Mouse (Mus musculus) heart, embryonic 11.5 days (tissue): Measurements from ENCODE around the gene Gm20388. TPM values are rescaled to one million over a fixed set of nuclear protein-coding genes. Genes with fewer than 3 reads are reported as not detected.
A peak's percentile ranks its signal among the peaks of the same experiment; 100 is the strongest.

Experiments used
- ATAC-seq: fragments of 200-750 bp; cut with Nextera tagmentation; replicated peaks from 2 replicates; pipeline ENCODE4 v1.8.0; 2017; ENCODE audit warnings: moderate library complexity; ENCODE audit not compliant: insufficient number of reproducible peaks, low FRiP score, low TSS enrichment
- H3K27ac ChIP-seq: fragments of 300-500 bp; sonication (generic); 2 replicates; pipeline ENCODE4 v1.5.1; 2014; ENCODE audit warnings: mild to moderate bottlenecking, low read depth, low read length
- H3K27me3 ChIP-seq: fragments of 300-500 bp; sonication (generic); 2 replicates; pipeline ENCODE4 v1.6.1; 2014; ENCODE audit warnings: mild to moderate bottlenecking, low read length, mixed read lengths; ENCODE audit not compliant: control insufficient read depth, insufficient read depth
- H3K36me3 ChIP-seq: fragments of 300-500 bp; sonication (generic); 2 replicates; pipeline ENCODE4 v1.6.1; 2014; ENCODE audit warnings: mild to moderate bottlenecking, low read length, moderate library complexity, mixed read lengths; ENCODE audit not compliant: control insufficient read depth, insufficient read depth
- H3K4me1 ChIP-seq: fragments of 300-500 bp; sonication (generic); 2 replicates; pipeline ENCODE4 v1.6.1; 2014; ENCODE audit warnings: low read length; ENCODE audit not compliant: control insufficient read depth, insufficient read depth
- H3K4me2 ChIP-seq: fragments of 300-500 bp; sonication (generic); 2 replicates; pipeline ENCODE4 v1.6.1; 2014; ENCODE audit warnings: mild to moderate bottlenecking, moderate library complexity
- H3K4me3 ChIP-seq: fragments of 300-500 bp; sonication (generic); 2 replicates; pipeline ENCODE4 v1.5.1; 2014; ENCODE audit warnings: low read depth, low read length
- H3K9ac ChIP-seq: fragments of 300-500 bp; sonication (generic); 2 replicates; pipeline ENCODE4 v1.6.1; 2014; ENCODE audit warnings: mild to moderate bottlenecking, low read depth, low read length, moderate library complexity
- H3K9me3 ChIP-seq: fragments of 300-500 bp; sonication (generic); replicated peaks from 2 replicates; pipeline ENCODE4 v1.6.1; 2016; ENCODE audit warnings: low read length; ENCODE audit not compliant: control insufficient read depth
- WGBS: fragments of 180-500 bp; shearing (Covaris S2); extraction: QIAGEN DNeasy Blood & Tissue Kit; methylation state at CpG from one replicate; pipeline ENCODE4 v1.1.7; 2014; ENCODE audit not compliant: insufficient replicate concordance; 5-methylcytosine and 5-hydroxymethylcytosine counted together
- polyA plus RNA-seq: library from polyadenylated mRNA; unstranded; fragments of >200 nt; fragmentation: Nextera tagmentation; extraction: Ambion mirVana; gene quantifications from 2 replicates; pipeline ENCODE4 v1.2.1, GENCODE M21; 2014

Gm20388 gene
- polyA plus RNA-seq, 1 experiment from 2014 or later = 6.4 TPM

GRCm38 (mm10) chr8:123786644-123787043, 3876.0 kb downstream of the Gm20388 start:
- H3K9ac ChIP-seq = no peak overlapping the region
- H3K9me3 ChIP-seq = no peaks in the 10 kb centered on the region
- H3K4me1 ChIP-seq = 0 out of 2 replicates have a peak, but pooled peaks cover 2% of the 10 kb centered on the region
- 62% methylated on average over 6 of the region's 6 CpGs for WGBS
- no peak overlapping the region for H3K27ac ChIP-seq
- no peak overlapping the region for H3K4me3 ChIP-seq
- ATAC-seq = no peak
- H3K36me3 ChIP-seq = no peaks in the 10 kb centered on the region
- H3K27me3 ChIP-seq = no peaks in the 10 kb centered on the region; the same call in 1 of the 2 replicates
- H3K4me2 ChIP-seq = no peak overlapping the region

GRCm38 (mm10) chr8:123787254-123787897, 3876.7 kb downstream of the Gm20388 start:
- 35% methylated on average over 21 of the region's 21 CpGs for WGBS
- H3K9me3 ChIP-seq = no peaks in the 10 kb centered on the region
- no peaks in the 10 kb centered on the region; the same call in 1 of the 2 replicates for H3K27me3 ChIP-seq
- peak overlapping the region; percentile 41 for H3K4me2 ChIP-seq
- no peak for ATAC-seq
- H3K9ac ChIP-seq = no peak overlapping the region
- 0 out of 2 replicates have a peak, but pooled peaks cover 2% of the 10 kb centered on the region for H3K4me1 ChIP-seq
- H3K27ac ChIP-seq = no peak overlapping the region
- H3K4me3 ChIP-seq = no peak overlapping the region
- H3K36me3 ChIP-seq = no peaks in the 10 kb centered on the region

- no peak overlapping the region for H3K27ac ChIP-seq
Observed at GRCm38 (mm10) chr8:123788416-123789170, 3878.0 kb downstream of the Gm20388 start.

GRCm38 (mm10) chr8:123789461-123789860, 3878.8 kb downstream of the Gm20388 start:
- no peaks in the 10 kb centered on the region for H3K36me3 ChIP-seq
- no peak overlapping the region for H3K27ac ChIP-seq
- no peak overlapping the region for H3K4me2 ChIP-seq
- no peaks in the 10 kb centered on the region; the same call in 1 of the 2 replicates for H3K27me3 ChIP-seq
- H3K4me1 ChIP-seq = 0 out of 2 replicates have a peak, but pooled peaks cover 2% of the 10 kb centered on the region
- 61% methylated on average over 9 of the region's 9 CpGs for WGBS
- H3K9ac ChIP-seq = no peak overlapping the region
- H3K4me3 ChIP-seq = no peak overlapping the region
- H3K9me3 ChIP-seq = no peaks in the 10 kb centered on the region
- ATAC-seq = no peak

More at GRCm38 (mm10) chr8:123788416-123789170, 3878.0 kb downstream of the Gm20388 start:
- Histone ChIP-seq H3K36me3 (no peaks in the 10 kb centered on the region), H3K9ac (no peak overlapping the region), H3K4me1 (0 out of 2 replicates have a peak, but pooled peaks cover 2% of the 10 kb centered on the region), H3K9me3 (no peaks in the 10 kb centered on the region), H3K4me2 (no peak overlapping the region), H3K27me3 (no peaks in the 10 kb centered on the region; the same call in 1 of the 2 replicates), H3K4me3 (no peak overlapping the region)
- WGBS = 51% methylated on average over 14 of the region's 14 CpGs
- ATAC-seq = no peak

- WGBS = 3% methylated on average over 4 of the region's 4 CpGs
Observed at GRCm38 (mm10) chr8:123789970-123790369, 3879.3 kb downstream of the Gm20388 start.

GRCm38 (mm10) chr8:123791101-123791844, 3880.6 kb downstream of the Gm20388 start:
- 72% methylated on average over 16 of the region's 16 CpGs for WGBS
- Histone ChIP-seq H3K4me3 (no peak overlapping the region), H3K9ac (no peak overlapping the region), H3K9me3 (no peaks in the 10 kb centered on the region), H3K27ac (no peak overlapping the region), H3K4me2 (no peak overlapping the region), H3K36me3 (no peaks in the 10 kb centered on the region), H3K4me1 (0 out of 2 replicates have a peak, but pooled peaks cover 2% of the 10 kb centered on the region), H3K27me3 (no peaks in the 10 kb centered on the region; the same call in 1 of the 2 replicates)
- no peak for ATAC-seq

More at GRCm38 (mm10) chr8:123789970-123790369, 3879.3 kb downstream of the Gm20388 start:
- H3K4me3 ChIP-seq = no peak overlapping the region
- no peaks in the 10 kb centered on the region for H3K9me3 ChIP-seq
- no peaks in the 10 kb centered on the region; the same call in 1 of the 2 replicates for H3K27me3 ChIP-seq
- H3K4me1 ChIP-seq = 0 out of 2 replicates have a peak, but pooled peaks cover 2% of the 10 kb centered on the region
- no peaks in the 10 kb centered on the region for H3K36me3 ChIP-seq
- H3K9ac ChIP-seq = no peak overlapping the region
- no peak for ATAC-seq
- H3K27ac ChIP-seq = no peak overlapping the region
- H3K4me2 ChIP-seq = no peak overlapping the region

GRCm38 (mm10) chr8:123791845-123792225, 3881.2 kb downstream of the Gm20388 start:
- H3K9ac ChIP-seq = no peak overlapping the region
- ATAC-seq = no peak
- H3K4me1 ChIP-seq = 0 out of 2 replicates have a peak, but pooled peaks cover 2% of the 10 kb centered on the region
- H3K27ac ChIP-seq = no peak overlapping the region
- H3K9me3 ChIP-seq = no peaks in the 10 kb centered on the region
- H3K27me3 ChIP-seq = no peaks in the 10 kb centered on the region; the same call in 1 of the 2 replicates
- no peak overlapping the region for H3K4me3 ChIP-seq
- H3K36me3 ChIP-seq = no peaks in the 10 kb centered on the region
- H3K4me2 ChIP-seq = no peak overlapping the region
- WGBS = 82% methylated on average over 7 of the region's 7 CpGs

- Histone ChIP-seq H3K27ac (no peak overlapping the region), H3K4me1 (no peaks in the 10 kb centered on the region), H3K9me3 (no peaks in the 10 kb centered on the region), H3K4me2 (no peak overlapping the region), H3K36me3 (no peaks in the 10 kb centered on the region), H3K4me3 (no peak overlapping the region), H3K27me3 (no peaks in the 10 kb centered on the region; the same call in 1 of the 2 replicates), H3K9ac (no peak overlapping the region)
- no peak for ATAC-seq
- WGBS = 44% methylated on average over 10 of the region's 10 CpGs
Observed at GRCm38 (mm10) chr8:123793900-123794299, 3883.3 kb downstream of the Gm20388 start.
